In genomic region chr13:31683311-31683710, GRCm38 (mm10) we compare ENCODE assay signal across 27 mouse cellular contexts. TPM values are rescaled to one million over a fixed set of nuclear protein-coding genes. Genes with fewer than 3 reads are reported as not detected.
DNase-seq lines count a peak whose midpoint lies in the region; ATAC-seq and TF ChIP-seq lines count a peak whose summit lies in the region.
"Had no signal": no experiment of that assay in that cellular context is flagged by ENCODE, and none has a peak within 500 bp of the region (broad histone marks: within the 10 kb centered on the region; RNA-seq: fewer than 3 reads in every experiment).

No protein-coding gene starts in this region.

- H3K9ac ChIP-seq in ES-E14 (ENCODE audit: insufficient read depth, low read depth, low read length, poor library complexity, severe bottlenecking): no peak overlapping the region
- H3K9ac ChIP-seq in stomach, postnatal 0 days (ENCODE audit: low read length): no peak overlapping the region

- WGBS in stomach, postnatal 0 days: 42% methylated on average over 5 of the region's 5 CpGs
- WGBS in embryonic facial prominence, embryonic 10.5 days: 42% methylated on average over 5 of the region's 5 CpGs

- H3K9me3 ChIP-seq in ES-E14 (ENCODE audit: control insufficient read depth, insufficient read depth, low read depth, low read length): no peaks in the 10 kb centered on the region
- H3K9me3 ChIP-seq in stomach, postnatal 0 days (ENCODE audit: control insufficient read depth, low read length): no peaks in the 10 kb centered on the region
- H3K9me3 ChIP-seq in embryonic facial prominence, embryonic 10.5 days: no peaks in the 10 kb centered on the region
- H3K9me3 ChIP-seq: G1E had no signal

- H3K27ac ChIP-seq in ES-E14 (ENCODE audit: insufficient read depth, low read depth, low read length, poor library complexity, severe bottlenecking): no peak overlapping the region; the same call in 1 of the 2 replicates
- no peak overlapping the region for H3K27ac ChIP-seq in stomach, postnatal 0 days (replicated peaks)
- H3K27ac ChIP-seq in embryonic facial prominence, embryonic 10.5 days (replicated peaks): no peak overlapping the region

- no peak overlapping the region for H3K4me3 ChIP-seq in ES-E14 (ENCODE audit: insufficient read depth in 1 of 2, low read depth in 1 of 2, low read length in 2 of 2, poor library complexity in 1 of 2, severe bottlenecking in 1 of 2)
- H3K4me3 ChIP-seq in stomach, postnatal 0 days (ENCODE audit: low read depth, low read length): no peak overlapping the region
- H3K4me3 ChIP-seq in embryonic facial prominence, embryonic 10.5 days: no peak overlapping the region

- H3K4me1 ChIP-seq in ES-E14 (ENCODE audit: control insufficient read depth in 2 of 2, insufficient read depth in 2 of 2, low read length in 2 of 2, poor library complexity in 1 of 2): peaks cover 0 to 7% of the 10 kb centered on the region in 2 experiments; a peak in 2 of 4 replicates
- H3K4me1 ChIP-seq in stomach, postnatal 0 days (replicated peaks; ENCODE audit: control insufficient read depth, insufficient read depth): no peaks in the 10 kb centered on the region
- no peaks in the 10 kb centered on the region for H3K4me1 ChIP-seq in embryonic facial prominence, embryonic 10.5 days

- DNase-seq in ES-CJ7 (ENCODE audit: low read depth, low spot score): peak; percentile 80
- no peak for DNase-seq in ES-E14 (ENCODE audit: low read depth, low spot score)
- DNase-seq in R1 (ENCODE audit: low read depth, low spot score): peak; percentile 87
- DNase-seq in ZHBTc4 (ENCODE audit: low read depth, low spot score): peak; percentile 79
- no peak for DNase-seq in stomach, postnatal 0 days (ENCODE audit: low spot score)
- DNase-seq in embryonic facial prominence, embryonic 10.5 days (ENCODE audit: low spot score): no peak
- no peak for DNase-seq in layer of hippocampus, postnatal 36 days
- no peak for DNase-seq in gastrocnemius, adult 18-20 months (ENCODE audit: low spot score)
- DNase-seq: adrenal gland, adult 2 months; adrenal gland, adult 8-10 months; adrenal gland, postnatal 10 days; adrenal gland, postnatal 14 days; adrenal gland, postnatal 25 days; adrenal gland, postnatal 36 days; B cell, adult 2 months; cerebellum, adult 11 months; cerebellum, adult 11-12 months; cerebellum, adult 18-20 months; cerebellum, adult 2 months; cerebellum, adult 8-10 months; cerebellum, adult 9-10 months had no signal

- H3K36me3 ChIP-seq in ES-E14 (ENCODE audit: control insufficient read depth, insufficient read depth, low read length, poor library complexity, severe bottlenecking): peaks cover 4% of the 10 kb centered on the region
- H3K36me3 ChIP-seq in stomach, postnatal 0 days (ENCODE audit: control insufficient read depth, insufficient read depth, low read length): no peaks in the 10 kb centered on the region
- no peaks in the 10 kb centered on the region for H3K36me3 ChIP-seq in embryonic facial prominence, embryonic 10.5 days (replicated peaks)

- TF ChIP-seq EP300 in stomach, postnatal 0 days (optimal IDR thresholded peaks at IDR 0.05): no peak

- H3K4me2 ChIP-seq in stomach, postnatal 0 days (replicated peaks; ENCODE audit: low read depth): no peak overlapping the region

- no peak for TF ChIP-seq CTCF in stomach, postnatal 0 days (IDR thresholded peaks at IDR 0.05; ENCODE audit: low read depth)

- no peaks in the 10 kb centered on the region for H3K27me3 ChIP-seq in stomach, postnatal 0 days (ENCODE audit: control insufficient read depth, insufficient read depth, low read length)
- H3K27me3 ChIP-seq in embryonic facial prominence, embryonic 10.5 days (replicated peaks; ENCODE audit: low read depth, poor library complexity, severe bottlenecking): no peaks in the 10 kb centered on the region
- H3K27me3 ChIP-seq: CH12.LX had no signal

- in situ Hi-C loops in ES-E14 (cut with MboI; ENCODE audit: low sequenced_read_pairs in 2 of 2, unreplicated experiment in 2 of 2): no loop called here

- ATAC-seq in stomach, postnatal 0 days (ENCODE audit: low FRiP score, low TSS enrichment): no peak
- ATAC-seq: activated CD4-positive, CD25-positive, alpha-beta regulatory T cell, adult 4 months; CD4-positive, CD25-positive, alpha-beta regulatory T cell, adult 4 months; Patski had no signal

TF ChIP-seq in ES-E14, 5 proteins besides CTCF, POLR2A, EP300 and RAD21:
- TF ChIP-seq ZC3H11A (IDR thresholded peaks at IDR 0.05; ENCODE audit: borderline replicate concordance, low read depth, low read length) (no peak), CHD2 (IDR thresholded peaks at IDR 0.05; ENCODE audit: low read depth, low read length) (peak; percentile 23), MAFK (IDR thresholded peaks at IDR 0.05; ENCODE audit: insufficient read depth, low read depth, low read length) (no peak), HCFC1 (IDR thresholded peaks at IDR 0.05; ENCODE audit: borderline replicate concordance, insufficient read depth, low read length) (no peak), ZNF384 (IDR thresholded peaks at IDR 0.05; ENCODE audit: low read depth, low read length) (peak; percentile 70)

RNA-seq across cellular contexts. Expression of gene Foxf2, which starts 57.7 kb away (rescaled TPM):
- 0.16 and 0.80 TPM in 2 replicates for total RNA-seq in ES-E14 (2012; rRNA removed)
- 10.0 and 12.5 TPM in 2 replicates for polyA plus RNA-seq in stomach, postnatal 0 days (2015; fragmentation: Nextera tagmentation; extraction: Ambion mirVana)
- polyA plus RNA-seq in embryonic facial prominence, embryonic 10.5 days (2016; fragmentation: Nextera tagmentation; extraction: Ambion mirVana): 10.8 and 12.8 TPM in 2 replicates
- 1 to 10 TPM; 4.7 to 4.8 TPM for total RNA-seq in layer of hippocampus, postnatal 36 days (2021)
- total RNA-seq in gastrocnemius, adult 18-20 months (2021): under 1 TPM; 0.09 to 0.24 TPM
- total RNA-seq: adrenal gland, adult 2 months; adrenal gland, adult 8-10 months; adrenal gland, postnatal 10 days; adrenal gland, postnatal 14 days; adrenal gland, postnatal 25 days; adrenal gland, postnatal 36 days; CH12.LX; MEL had no signal
- polyA plus RNA-seq: activated CD4-positive, CD25-positive, alpha-beta regulatory T cell, adult 4 months; adrenal gland, adult 2 months; CD4-positive, CD25-positive, alpha-beta regulatory T cell, adult 4 months; G1E had no signal

Comparison
In these comparisons a context has a peak if more than half of its experiments do, and no peak if none do; other contexts are left out.
1. DNase-seq: peak in ES-CJ7 (single experiment), R1 (single experiment) and ZHBTc4 (single experiment); none in ES-E14 (single experiment), stomach, postnatal 0 days (single experiment), embryonic facial prominence, embryonic 10.5 days (single experiment), layer of hippocampus, postnatal 36 days (0 of 2) and gastrocnemius, adult 18-20 months (single experiment).